Mouse (Mus musculus) heart, embryonic 16.5 days (tissue): ENCODE measurements around the gene Nrsn2. TPM values are rescaled to one million over a fixed set of nuclear protein-coding genes. Genes with fewer than 3 reads are reported as not detected.

Experiments
- ATAC-seq: fragments of 200-750 bp; cut with Nextera tagmentation; replicated peaks from 2 replicates; pipeline ENCODE4 v1.8.0; 2017; ENCODE audit warnings: moderate number of reproducible peaks; ENCODE audit not compliant: insufficient read depth, low FRiP score; ENCODE audit errors: extremely low read depth
- H3K27ac ChIP-seq: fragments of 300-500 bp; sonication (generic); 2 replicates; pipeline ENCODE4 v1.5.1; 2014; ENCODE audit warnings: mild to moderate bottlenecking, low read length, control low read depth, moderate library complexity
- H3K27me3 ChIP-seq: fragments of 300-500 bp; sonication (generic); 2 replicates; pipeline ENCODE4 v1.6.1; 2014; ENCODE audit warnings: low read length, mixed read lengths; ENCODE audit not compliant: control insufficient read depth, insufficient read depth
- H3K36me3 ChIP-seq: fragments of 300-500 bp; sonication (generic); 2 replicates; pipeline ENCODE4 v1.6.1; 2014; ENCODE audit not compliant: control insufficient read depth, insufficient read depth
- H3K4me1 ChIP-seq: fragments of 300-500 bp; sonication (generic); 2 replicates; pipeline ENCODE4 v1.6.1; 2014; ENCODE audit warnings: low read length, mixed read lengths; ENCODE audit not compliant: control insufficient read depth, insufficient read depth
- H3K4me2 ChIP-seq: fragments of 300-500 bp; sonication (generic); 2 replicates; pipeline ENCODE4 v1.6.1; 2014; ENCODE audit warnings: low read depth, mild to moderate bottlenecking, control low read depth, low read length
- H3K4me3 ChIP-seq: fragments of 300-500 bp; sonication (generic); 2 replicates; pipeline ENCODE4 v1.5.1; 2014; ENCODE audit warnings: mild to moderate bottlenecking, control low read depth, low read length
- H3K9ac ChIP-seq: fragments of 300-500 bp; sonication (generic); 2 replicates; pipeline ENCODE4 v1.6.1; 2014; ENCODE audit warnings: low read length, control low read depth
- H3K9me3 ChIP-seq: fragments of 300-500 bp; sonication (generic); replicated peaks from 2 replicates; pipeline ENCODE4 v1.6.1; 2016; ENCODE audit warnings: low read length; ENCODE audit not compliant: control insufficient read depth
- WGBS: fragments of 180-500 bp; shearing (Covaris S2); extraction: QIAGEN DNeasy Blood & Tissue Kit; methylation state at CpG from one replicate; pipeline ENCODE4 v1.1.7; 2014; 5-methylcytosine and 5-hydroxymethylcytosine counted together
- polyA plus RNA-seq: library from polyadenylated mRNA; unstranded; fragments of >200 nt; fragmentation: Nextera tagmentation; extraction: Ambion mirVana; gene quantifications from 2 replicates; pipeline ENCODE4 v1.2.1, GENCODE M21; 2015

Nrsn2 gene
- polyA plus RNA-seq, 1 experiment from 2014 or later = 1.2 TPM

GRCm38 (mm10) chr2:152349842-152350540 lies 26.4 kb downstream of the Nrsn2 start:
- H3K4me2 ChIP-seq = no peak overlapping the region
- peak; percentile 65 for ATAC-seq
- no peak overlapping the region for H3K9ac ChIP-seq
- H3K36me3 ChIP-seq = no peaks in the 10 kb centered on the region
- H3K9me3 ChIP-seq = no peaks in the 10 kb centered on the region
- no peak overlapping the region for H3K27ac ChIP-seq
- H3K4me1 ChIP-seq = peaks cover 5% of the 10 kb centered on the region
- H3K27me3 ChIP-seq = no peaks in the 10 kb centered on the region
- WGBS = 79% methylated on average over 8 of the region's 8 CpGs
- H3K4me3 ChIP-seq = no peak overlapping the region

GRCm38 (mm10) chr2:152349205-152349604 lies 27.2 kb downstream of the Nrsn2 start:
- H3K9me3 ChIP-seq = no peaks in the 10 kb centered on the region
- H3K36me3 ChIP-seq = no peaks in the 10 kb centered on the region
- no peak overlapping the region for H3K4me3 ChIP-seq
- no peak overlapping the region for H3K4me2 ChIP-seq
- no peak for ATAC-seq
- H3K4me1 ChIP-seq = peaks cover 5% of the 10 kb centered on the region
- no peak overlapping the region for H3K9ac ChIP-seq
- 86% methylated on average over 6 of the region's 6 CpGs for WGBS
- no peaks in the 10 kb centered on the region for H3K27me3 ChIP-seq
- no peak overlapping the region for H3K27ac ChIP-seq

GRCm38 (mm10) chr2:152347722-152348121 lies 28.7 kb downstream of the Nrsn2 start:
- Histone ChIP-seq H3K27me3 (no peaks in the 10 kb centered on the region), H3K36me3 (no peaks in the 10 kb centered on the region), H3K9ac (no peak overlapping the region), H3K4me2 (no peak overlapping the region), H3K4me3 (no peak overlapping the region), H3K9me3 (no peaks in the 10 kb centered on the region), H3K27ac (no peak overlapping the region), H3K4me1 (peaks cover 7% of the 10 kb centered on the region)
- WGBS = 80% methylated on average over 2 of the region's 2 CpGs
- ATAC-seq = no peak

- peaks cover 7% of the 10 kb centered on the region for H3K4me1 ChIP-seq
- H3K27me3 ChIP-seq = no peaks in the 10 kb centered on the region
- no peak overlapping the region for H3K4me2 ChIP-seq
- ATAC-seq = no peak
- H3K4me3 ChIP-seq = no peak overlapping the region
- WGBS = 30% methylated on average over 9 of the region's 9 CpGs
- no peaks in the 10 kb centered on the region for H3K36me3 ChIP-seq
- no peak overlapping the region for H3K27ac ChIP-seq
- H3K9me3 ChIP-seq = no peaks in the 10 kb centered on the region
- no peak overlapping the region for H3K9ac ChIP-seq
Observed at GRCm38 (mm10) chr2:152346776-152347465, 29.5 kb downstream of the Nrsn2 start.

- Histone ChIP-seq H3K27ac (no peak overlapping the region), H3K27me3 (no peaks in the 10 kb centered on the region), H3K4me3 (no peak overlapping the region), H3K4me1 (peaks cover 7% of the 10 kb centered on the region), H3K4me2 (no peak overlapping the region), H3K9me3 (no peaks in the 10 kb centered on the region), H3K9ac (no peak overlapping the region), H3K36me3 (no peaks in the 10 kb centered on the region)
- 76% methylated on average over 6 of the region's 6 CpGs for WGBS
- ATAC-seq = no peak
Observed at GRCm38 (mm10) chr2:152345393-152345792, 31.0 kb downstream of the Nrsn2 start.

GRCm38 (mm10) chr2:152344909-152345308 lies 31.5 kb downstream of the Nrsn2 start:
- WGBS = 68% methylated on average over 5 of the region's 5 CpGs
- H3K36me3 ChIP-seq = no peaks in the 10 kb centered on the region
- H3K27ac ChIP-seq = no peak overlapping the region
- no peak overlapping the region for H3K9ac ChIP-seq
- peaks cover 5% of the 10 kb centered on the region for H3K4me1 ChIP-seq
- ATAC-seq = no peak
- no peaks in the 10 kb centered on the region for H3K9me3 ChIP-seq
- no peak overlapping the region for H3K4me2 ChIP-seq
- H3K27me3 ChIP-seq = no peaks in the 10 kb centered on the region
- no peak overlapping the region for H3K4me3 ChIP-seq

GRCm38 (mm10) chr2:152344361-152344760 lies 32.1 kb downstream of the Nrsn2 start:
- Histone ChIP-seq H3K9ac (peak overlapping the region; percentile 77), H3K4me1 (peaks cover 2% of the 10 kb centered on the region; the same call in 1 of the 2 replicates), H3K27me3 (no peaks in the 10 kb centered on the region), H3K27ac (peak overlapping the region; percentile 54; the same call in 1 of the 2 replicates), H3K36me3 (no peaks in the 10 kb centered on the region), H3K4me3 (peak overlapping the region; percentile 69), H3K9me3 (no peaks in the 10 kb centered on the region), H3K4me2 (peak overlapping the region; percentile 92)
- 10% methylated on average over 10 of the region's 10 CpGs for WGBS
- ATAC-seq = 0 out of 2 replicates have a peak, but pooled peaks have one; percentile 8

GRCm38 (mm10) chr2:152343329-152344213 lies 32.9 kb downstream of the Nrsn2 start, which contains the start of gene Trib3:
Gene Trib3, minus strand, starts transcription at chr2:152344032.
- H3K4me2 ChIP-seq = peak within 1 kb of the TSS; percentile 92
- H3K9ac ChIP-seq = peak within 1 kb of the TSS; percentile 77
- no peaks in the 10 kb centered on the region for H3K27me3 ChIP-seq
- peak; percentile 84 for ATAC-seq
- H3K9me3 ChIP-seq = no peaks in the 10 kb centered on the region
- WGBS = 1% methylated on average over 50 of the region's 52 CpGs
- H3K4me3 ChIP-seq = peak within 1 kb of the TSS; percentile 69
- peak within 1 kb of the TSS; percentile 54 for H3K27ac ChIP-seq
- H3K4me1 ChIP-seq = peaks cover 2% of the 10 kb centered on the region; the same call in 1 of the 2 replicates
- no peaks in the 10 kb centered on the region for H3K36me3 ChIP-seq
